10 mouse cellular contexts compared by ENCODE assay signal in genomic region chr17:56615136-56615784, GRCm38 (mm10). TPM values are rescaled to one million over a fixed set of nuclear protein-coding genes. Genes with fewer than 3 reads are reported as not detected.
DNase-seq lines count a peak whose midpoint lies in the region; ATAC-seq and TF ChIP-seq lines count a peak whose summit lies in the region.
"Had no signal": no experiment of that assay in that cellular context is flagged by ENCODE, and none has a peak within 500 bp of the region (broad histone marks: within the 10 kb centered on the region; RNA-seq: fewer than 3 reads in every experiment).

No protein-coding gene starts in this region.

- no peak for ATAC-seq in kidney, postnatal 0 days (replicated peaks; ENCODE audit: low FRiP score, low read depth)
- ATAC-seq in embryonic facial prominence, embryonic 13.5 days (ENCODE audit: insufficient number of reproducible peaks, insufficient read depth, low FRiP score, low TSS enrichment, low read depth) = no peak
- ATAC-seq in neural tube, embryonic 13.5 days (ENCODE audit: low read depth) = no peak

- no peaks in the 10 kb centered on the region for H3K27me3 ChIP-seq in kidney, postnatal 0 days (ENCODE audit: insufficient read depth, low read length)
- H3K27me3 ChIP-seq in embryonic facial prominence, embryonic 13.5 days = no peaks in the 10 kb centered on the region
- H3K27me3 ChIP-seq in limb, embryonic 10.5 days (ENCODE audit: low read depth, poor library complexity, severe bottlenecking) = no peaks in the 10 kb centered on the region
- H3K27me3 ChIP-seq in neural tube, embryonic 13.5 days = no peaks in the 10 kb centered on the region

- 78% methylated on average over 11 of the region's 11 CpGs for WGBS in kidney, postnatal 0 days
- 89% methylated on average over 11 of the region's 11 CpGs for whole genome bisulfite sequencing in embryonic facial prominence, embryonic 13.5 days
- WGBS in limb, embryonic 10.5 days = 85% methylated on average over 11 of the region's 11 CpGs
- 86% methylated on average over 11 of the region's 11 CpGs for WGBS in neural tube, embryonic 13.5 days

- peaks cover 12% of the 10 kb centered on the region for H3K4me1 ChIP-seq in kidney, postnatal 0 days (replicated peaks; ENCODE audit: insufficient read depth, low read length)
- peaks cover 23% of the 10 kb centered on the region for H3K4me1 ChIP-seq in embryonic facial prominence, embryonic 13.5 days
- peaks cover 34% of the 10 kb centered on the region for H3K4me1 ChIP-seq in limb, embryonic 10.5 days
- H3K4me1 ChIP-seq in neural tube, embryonic 13.5 days (replicated peaks) = peaks cover 27% of the 10 kb centered on the region

- no peak overlapping the region for H3K4me3 ChIP-seq in kidney, postnatal 0 days (replicated peaks; ENCODE audit: low read depth, low read length)
- peak overlapping the region; percentile 62; the same call in 1 of the 2 replicates for H3K4me3 ChIP-seq in embryonic facial prominence, embryonic 13.5 days
- H3K4me3 ChIP-seq in limb, embryonic 10.5 days = peak overlapping the region; percentile 80
- peak overlapping the region; percentile 70 for H3K4me3 ChIP-seq in neural tube, embryonic 13.5 days

- no peak overlapping the region for H3K27ac ChIP-seq in kidney, postnatal 0 days
- no peak overlapping the region for H3K27ac ChIP-seq in embryonic facial prominence, embryonic 13.5 days
- no peak overlapping the region for H3K27ac ChIP-seq in limb, embryonic 10.5 days
- no peak overlapping the region for H3K27ac ChIP-seq in neural tube, embryonic 13.5 days (replicated peaks)

- H3K4me2 ChIP-seq in kidney, postnatal 0 days (ENCODE audit: low read length) = peak overlapping the region; percentile 92
- peak overlapping the region; percentile 89 for H3K4me2 ChIP-seq in embryonic facial prominence, embryonic 13.5 days
- H3K4me2 ChIP-seq in neural tube, embryonic 13.5 days = peak overlapping the region; percentile 90

- DNase-seq in kidney, postnatal 0 days (ENCODE audit: low spot score) = no peak
- no peak for DNase-seq in kidney, adult 11 months
- DNase-seq in limb, embryonic 10.5 days (ENCODE audit: low spot score) = no peak
- DNase-seq in spleen, postnatal 10 days (ENCODE audit: low spot score in 2 of 2) = no peak
- no peak for DNase-seq in spleen, postnatal 36 days (ENCODE audit: low spot score in 2 of 2)
- no peak for DNase-seq in layer of hippocampus, postnatal 25 days (ENCODE audit: extremely low spot score in 1 of 2, low spot score in 1 of 2)
- DNase-seq: layer of hippocampus, postnatal 36 days; right cerebral cortex, postnatal 14 days had no signal

- peak overlapping the region; percentile 87 for H3K9ac ChIP-seq in kidney, postnatal 0 days (ENCODE audit: low read depth, low read length)
- peak overlapping the region; percentile 88 for H3K9ac ChIP-seq in embryonic facial prominence, embryonic 13.5 days
- H3K9ac ChIP-seq in neural tube, embryonic 13.5 days = peak overlapping the region; percentile 90; the same call in 1 of the 2 replicates

- H3K36me3 ChIP-seq in kidney, postnatal 0 days (ENCODE audit: insufficient read depth, low read length) = peaks cover 51% of the 10 kb centered on the region
- peaks cover 62% of the 10 kb centered on the region for H3K36me3 ChIP-seq in embryonic facial prominence, embryonic 13.5 days
- H3K36me3 ChIP-seq in limb, embryonic 10.5 days = peaks cover 66% of the 10 kb centered on the region
- H3K36me3 ChIP-seq in neural tube, embryonic 13.5 days = peaks cover 61% of the 10 kb centered on the region

- no peaks in the 10 kb centered on the region for H3K9me3 ChIP-seq in kidney, postnatal 0 days (replicated peaks; ENCODE audit: low read length)
- H3K9me3 ChIP-seq in embryonic facial prominence, embryonic 13.5 days = no peaks in the 10 kb centered on the region
- H3K9me3 ChIP-seq in limb, embryonic 10.5 days (replicated peaks) = no peaks in the 10 kb centered on the region
- no peaks in the 10 kb centered on the region for H3K9me3 ChIP-seq in neural tube, embryonic 13.5 days

- no peak for TF ChIP-seq CTCF in kidney, postnatal 0 days (IDR thresholded peaks at IDR 0.05; ENCODE audit: low read depth)

RNA-seq across cellular contexts. Expression of gene Rpl36, which starts 2.0 kb away (rescaled TPM):
- polyA plus RNA-seq in kidney, postnatal 0 days (2015; fragmentation: Nextera tagmentation; extraction: Ambion mirVana) = 2,445 and 2,952 TPM in 2 replicates
- 1,916 and 1,978 TPM in 2 replicates for polyA plus RNA-seq in embryonic facial prominence, embryonic 13.5 days (2015; fragmentation: Nextera tagmentation; extraction: Ambion mirVana)
- 1,560 and 1,788 TPM in 2 replicates for polyA plus RNA-seq in limb, embryonic 10.5 days (2016; fragmentation: Nextera tagmentation; extraction: Ambion mirVana)
- 1,004 and 1,135 TPM in 2 replicates for polyA plus RNA-seq in neural tube, embryonic 13.5 days (2015; fragmentation: Nextera tagmentation; extraction: Ambion mirVana)
- 100 to 1,000 TPM; 341 to 404 TPM for total RNA-seq in layer of hippocampus, postnatal 25 days (2021)

RNA-seq across cellular contexts. Expression of gene 2410015M20Rik, which starts 5.7 kb away (rescaled TPM):
- 395 and 467 TPM in 2 replicates for polyA plus RNA-seq in kidney, postnatal 0 days (2015; fragmentation: Nextera tagmentation; extraction: Ambion mirVana)
- 254 and 258 TPM in 2 replicates for polyA plus RNA-seq in embryonic facial prominence, embryonic 13.5 days (2015; fragmentation: Nextera tagmentation; extraction: Ambion mirVana)
- polyA plus RNA-seq in limb, embryonic 10.5 days (2016; fragmentation: Nextera tagmentation; extraction: Ambion mirVana) = 205 and 206 TPM in 2 replicates
- 179 and 214 TPM in 2 replicates for polyA plus RNA-seq in neural tube, embryonic 13.5 days (2015; fragmentation: Nextera tagmentation; extraction: Ambion mirVana)
- total RNA-seq in layer of hippocampus, postnatal 25 days (2021) = 100 to 1,000 TPM; 138 to 163 TPM

RNA-seq across cellular contexts. Expression of gene Lonp1, which starts 11.4 kb away (rescaled TPM):
- polyA plus RNA-seq in kidney, postnatal 0 days (2015; fragmentation: Nextera tagmentation; extraction: Ambion mirVana) = 45.4 and 46.8 TPM in 2 replicates
- polyA plus RNA-seq in embryonic facial prominence, embryonic 13.5 days (2015; fragmentation: Nextera tagmentation; extraction: Ambion mirVana) = 50.9 and 53.7 TPM in 2 replicates
- 67.7 and 73.2 TPM in 2 replicates for polyA plus RNA-seq in limb, embryonic 10.5 days (2016; fragmentation: Nextera tagmentation; extraction: Ambion mirVana)
- 40.4 and 44.2 TPM in 2 replicates for polyA plus RNA-seq in neural tube, embryonic 13.5 days (2015; fragmentation: Nextera tagmentation; extraction: Ambion mirVana)
- total RNA-seq in layer of hippocampus, postnatal 25 days (2021) = 10 to 100 TPM; 62.1 to 62.5 TPM

RNA-seq across cellular contexts. Expression of gene Catsperd, which starts 12.7 kb away (rescaled TPM):
- 0.78 and 1.0 TPM in 2 replicates for polyA plus RNA-seq in kidney, postnatal 0 days (2015; fragmentation: Nextera tagmentation; extraction: Ambion mirVana)
- polyA plus RNA-seq in embryonic facial prominence, embryonic 13.5 days (2015; fragmentation: Nextera tagmentation; extraction: Ambion mirVana) = 0.66 and 0.94 TPM in 2 replicates
- polyA plus RNA-seq in limb, embryonic 10.5 days (2016; fragmentation: Nextera tagmentation; extraction: Ambion mirVana) = 0.54 and 1.0 TPM in 2 replicates
- polyA plus RNA-seq in neural tube, embryonic 13.5 days (2015; fragmentation: Nextera tagmentation; extraction: Ambion mirVana) = 0.90 and 1.7 TPM in 2 replicates
- under 1 TPM; 0.44 to 0.85 TPM for total RNA-seq in layer of hippocampus, postnatal 25 days (2021)

RNA-seq across cellular contexts. Expression of gene Safb, which starts 30.6 kb away (rescaled TPM):
- 61.0 and 65.9 TPM in 2 replicates for polyA plus RNA-seq in kidney, postnatal 0 days (2015; fragmentation: Nextera tagmentation; extraction: Ambion mirVana)
- 119 and 132 TPM in 2 replicates for polyA plus RNA-seq in embryonic facial prominence, embryonic 13.5 days (2015; fragmentation: Nextera tagmentation; extraction: Ambion mirVana)
- polyA plus RNA-seq in limb, embryonic 10.5 days (2016; fragmentation: Nextera tagmentation; extraction: Ambion mirVana) = 161 and 183 TPM in 2 replicates
- polyA plus RNA-seq in neural tube, embryonic 13.5 days (2015; fragmentation: Nextera tagmentation; extraction: Ambion mirVana) = 104 and 136 TPM in 2 replicates
- 100 to 1,000 TPM; 148 to 163 TPM for total RNA-seq in layer of hippocampus, postnatal 25 days (2021)
